Mouse (Mus musculus) midbrain, embryonic 11.5 days (tissue): Measurements from ENCODE around the gene Sos2. TPM values are rescaled to one million over a fixed set of nuclear protein-coding genes. Genes with fewer than 3 reads are reported as not detected.

Experiments used
- ATAC-seq: fragments of 200-750 bp; cut with Nextera tagmentation; 2 replicates; pipeline ENCODE4 v1.8.0; 2017; ENCODE audit warnings: moderate TSS enrichment, moderate library complexity; ENCODE audit not compliant: low FRiP score
- DNase-seq: peaks from one replicate; pipeline ENCODE4 v3.0.0; 2015; ENCODE audit warnings: low spot score; ENCODE audit errors: missing footprints
- H3K27ac ChIP-seq: fragments of 300-500 bp; sonication (generic); 2 replicates; pipeline ENCODE4 v1.5.1; 2014; ENCODE audit warnings: low read depth, low read length
- H3K27me3 ChIP-seq: fragments of 300-500 bp; sonication (generic); 2 replicates; pipeline ENCODE4 v1.6.1; 2014; ENCODE audit warnings: mild to moderate bottlenecking, low read length, moderate library complexity, mixed read lengths; ENCODE audit not compliant: control insufficient read depth, insufficient read depth
- H3K36me3 ChIP-seq: fragments of 300-500 bp; sonication (generic); 2 replicates; pipeline ENCODE4 v1.6.1; 2014; ENCODE audit warnings: mild to moderate bottlenecking, low read length, moderate library complexity, mixed read lengths; ENCODE audit not compliant: control insufficient read depth, insufficient read depth
- H3K4me1 ChIP-seq: fragments of 300-500 bp; sonication (generic); 2 replicates; pipeline ENCODE4 v1.6.1; 2014; ENCODE audit warnings: low read length; ENCODE audit not compliant: control insufficient read depth, insufficient read depth
- H3K4me2 ChIP-seq: fragments of 300-500 bp; sonication (generic); 2 replicates; pipeline ENCODE4 v1.6.1; 2014; ENCODE audit warnings: mild to moderate bottlenecking, moderate library complexity
- H3K4me3 ChIP-seq: fragments of 300-500 bp; sonication (generic); 2 replicates; pipeline ENCODE4 v1.5.1; 2014; ENCODE audit warnings: low read depth, low read length
- H3K9ac ChIP-seq: fragments of 300-500 bp; sonication (generic); 2 replicates; pipeline ENCODE4 v1.6.1; 2014; ENCODE audit warnings: low read length
- H3K9me3 ChIP-seq: fragments of 300-500 bp; sonication (generic); 2 replicates; pipeline ENCODE4 v1.6.1; 2016; ENCODE audit warnings: low read length; ENCODE audit not compliant: control insufficient read depth
- WGBS: fragments of 180-500 bp; shearing (Covaris S2); extraction: QIAGEN DNeasy Blood & Tissue Kit; methylation state at CpG from one replicate; pipeline ENCODE4 v1.1.7; 2014; 5-methylcytosine and 5-hydroxymethylcytosine counted together
- polyA plus RNA-seq: library from polyadenylated mRNA; unstranded; fragments of >200 nt; fragmentation: Nextera tagmentation; extraction: Ambion mirVana; gene quantifications from 2 replicates; pipeline ENCODE4 v1.2.1, GENCODE M21; 2014

Gene Sos2
- polyA plus RNA-seq, 1 experiment from 2014 or later = 10.5 TPM

DNA sequence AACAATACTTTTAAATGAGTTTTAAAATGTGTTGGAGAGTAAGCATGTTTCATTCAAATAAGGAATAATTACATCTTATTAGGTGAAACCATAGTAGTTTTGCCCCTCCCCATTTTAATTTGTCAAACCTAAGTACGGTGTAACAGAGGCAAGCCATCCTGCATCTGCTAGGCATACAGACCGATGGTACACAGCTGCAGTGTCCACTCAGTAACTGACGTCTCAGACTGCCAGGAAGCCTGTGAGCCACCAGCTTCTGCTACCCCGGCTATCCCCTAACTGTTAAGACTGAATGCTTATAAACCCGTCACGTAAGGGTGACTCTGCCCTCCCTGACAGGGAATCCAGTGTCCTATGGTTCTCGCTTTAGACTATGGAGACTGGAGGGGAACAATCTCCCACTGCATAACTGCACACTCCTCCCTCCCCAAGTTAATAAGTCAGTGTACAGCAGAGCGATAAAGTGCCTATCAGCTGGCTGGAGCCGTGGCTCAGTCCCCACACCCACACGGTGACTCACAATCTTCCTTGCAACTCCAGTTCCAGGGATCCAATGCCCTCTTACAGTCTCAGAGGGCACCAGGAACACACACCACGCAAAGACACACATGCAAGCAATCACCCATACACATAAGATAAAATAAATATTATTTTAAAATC is 23.3 kb upstream of the Sos2 start:
- H3K9me3 ChIP-seq = no peaks in the 10 kb centered on the region
- no peak overlapping the region for H3K9ac ChIP-seq
- no peak for ATAC-seq
- no peak for DNase-seq
- H3K4me1 ChIP-seq = no peaks in the 10 kb centered on the region
- H3K4me3 ChIP-seq = no peak overlapping the region
- no peaks in the 10 kb centered on the region for H3K27me3 ChIP-seq
- WGBS = 92% methylated on average over 11 of the region's 11 CpGs
- no peaks in the 10 kb centered on the region for H3K36me3 ChIP-seq
- no peak overlapping the region for H3K27ac ChIP-seq
- no peak overlapping the region for H3K4me2 ChIP-seq

GRCm38 (mm10) chr12:69698352-69698751 is 16.7 kb upstream of the Sos2 start:
- ATAC-seq (no peak), DNase-seq (no peak)

DNA sequence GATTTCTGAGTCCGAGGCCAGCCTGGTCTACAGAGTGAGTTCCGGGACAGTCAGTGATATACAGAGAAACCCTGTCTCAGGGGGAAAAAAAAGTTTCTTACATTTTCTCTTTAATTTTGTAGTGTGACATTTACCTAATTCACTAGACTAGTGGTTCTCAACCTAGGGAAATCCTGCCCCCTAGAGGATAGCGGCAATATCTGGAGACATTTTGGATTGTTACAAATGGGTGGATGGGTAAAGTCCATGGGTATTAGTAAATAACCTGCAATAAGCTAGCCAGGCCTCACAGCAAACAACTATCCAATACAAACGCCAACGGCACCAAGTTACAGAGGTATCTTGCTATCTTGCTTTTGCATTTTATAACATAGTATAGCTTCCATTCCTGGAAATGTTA is 15.1 kb upstream of the Sos2 start:
- no peaks in the 10 kb centered on the region for H3K36me3 ChIP-seq
- no peaks in the 10 kb centered on the region for H3K9me3 ChIP-seq
- no peak overlapping the region for H3K4me3 ChIP-seq
- DNase-seq (no peak), ATAC-seq (no peak)
- H3K27ac ChIP-seq = no peak overlapping the region
- no peak overlapping the region for H3K9ac ChIP-seq
- no peak overlapping the region for H3K4me2 ChIP-seq
- WGBS = 82% methylated on average over 5 of the region's 5 CpGs
- H3K27me3 ChIP-seq = no peaks in the 10 kb centered on the region
- no peaks in the 10 kb centered on the region for H3K4me1 ChIP-seq

More at GRCm38 (mm10) chr12:69698352-69698751, 16.7 kb upstream of the Sos2 start:
- H3K4me1 ChIP-seq = no peaks in the 10 kb centered on the region
- no peaks in the 10 kb centered on the region for H3K36me3 ChIP-seq
- no peak overlapping the region for H3K4me2 ChIP-seq
- no peak overlapping the region for H3K4me3 ChIP-seq
- H3K27ac ChIP-seq = no peak overlapping the region
- H3K27me3 ChIP-seq = no peaks in the 10 kb centered on the region
- no peak overlapping the region for H3K9ac ChIP-seq
- WGBS = 93% methylated on average over 6 of the region's 6 CpGs
- no peaks in the 10 kb centered on the region for H3K9me3 ChIP-seq

- Histone ChIP-seq H3K4me2 (no peak overlapping the region), H3K4me3 (no peak overlapping the region), H3K4me1 (no peaks in the 10 kb centered on the region), H3K36me3 (no peaks in the 10 kb centered on the region), H3K9me3 (no peaks in the 10 kb centered on the region), H3K27me3 (no peaks in the 10 kb centered on the region), H3K27ac (no peak overlapping the region), H3K9ac (no peak overlapping the region)
- 82% methylated on average over 17 of the region's 17 CpGs for WGBS
- DNase-seq (no peak), ATAC-seq (no peak)
These were observed 11.8 kb upstream of the Sos2 start for GRCm38 (mm10) chr12:69693471-69693870.

DNA sequence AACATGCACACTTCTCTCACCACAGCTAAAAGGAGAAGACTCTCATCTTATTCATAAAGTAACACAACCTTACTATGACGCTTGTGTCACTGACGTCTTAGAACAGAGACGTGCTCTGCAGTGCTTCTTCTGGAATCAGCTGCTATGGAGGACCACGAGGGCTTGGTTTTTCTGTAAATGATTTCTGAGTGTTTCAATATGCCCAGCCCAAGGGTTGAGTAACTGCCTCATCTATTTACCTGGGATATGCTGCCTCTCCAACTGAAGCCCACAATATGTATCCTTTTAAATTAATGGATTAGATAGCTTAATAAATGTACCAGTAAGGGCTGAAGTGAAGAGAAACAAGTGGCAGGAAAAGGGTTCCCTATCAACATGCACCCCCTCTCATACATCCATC is 9.1 kb upstream of the Sos2 start:
- WGBS = 95% methylated on average over 4 of the region's 4 CpGs
- H3K27ac ChIP-seq = no peak overlapping the region
- ATAC-seq = no peak
- peak; percentile 45 for DNase-seq
- H3K36me3 ChIP-seq = no peaks in the 10 kb centered on the region
- H3K27me3 ChIP-seq = no peaks in the 10 kb centered on the region
- no peaks in the 10 kb centered on the region for H3K4me1 ChIP-seq
- no peak overlapping the region for H3K4me3 ChIP-seq
- no peak overlapping the region for H3K4me2 ChIP-seq
- no peaks in the 10 kb centered on the region for H3K9me3 ChIP-seq
- H3K9ac ChIP-seq = no peak overlapping the region

GRCm38 (mm10) chr12:69689094-69689493 is 7.4 kb upstream of the Sos2 start:
- no peaks in the 10 kb centered on the region for H3K4me1 ChIP-seq
- H3K4me3 ChIP-seq = no peak overlapping the region
- H3K9me3 ChIP-seq = no peaks in the 10 kb centered on the region
- no peak overlapping the region for H3K27ac ChIP-seq
- H3K4me2 ChIP-seq = no peak overlapping the region
- DNase-seq (no peak), ATAC-seq (no peak)
- no peaks in the 10 kb centered on the region for H3K36me3 ChIP-seq
- no peaks in the 10 kb centered on the region for H3K27me3 ChIP-seq
- no peak overlapping the region for H3K9ac ChIP-seq

- DNase-seq = no peak
- Histone ChIP-seq H3K4me2 (no peak overlapping the region), H3K27ac (no peak overlapping the region), H3K4me3 (no peak overlapping the region), H3K27me3 (no peaks in the 10 kb centered on the region), H3K36me3 (no peaks in the 10 kb centered on the region), H3K9ac (no peak overlapping the region), H3K9me3 (no peaks in the 10 kb centered on the region), H3K4me1 (no peaks in the 10 kb centered on the region)
- 85% methylated on average over 2 of the region's 2 CpGs for WGBS
- no peak for ATAC-seq
These were observed 6.7 kb upstream of the Sos2 start for GRCm38 (mm10) chr12:69688368-69688767.

DNA sequence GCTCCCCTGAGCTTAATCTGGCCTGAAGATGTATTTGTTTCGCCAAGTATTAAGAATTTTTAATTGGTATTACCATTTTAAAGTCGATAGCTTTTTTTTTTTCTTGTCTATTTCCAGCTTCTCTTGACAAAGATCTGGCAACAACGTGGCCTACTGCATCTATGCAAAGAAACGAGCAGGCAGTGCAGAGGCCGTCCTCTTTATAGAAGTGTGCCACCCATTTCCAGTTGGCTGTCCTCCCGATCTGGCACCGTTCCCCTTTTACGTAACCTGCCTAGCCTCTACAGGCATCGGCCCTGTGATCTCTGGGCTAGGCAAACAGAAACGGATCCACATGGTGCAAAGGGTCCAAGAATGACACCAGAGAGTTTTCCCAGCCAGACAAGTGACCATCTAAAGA is 1.9 kb upstream of the Sos2 start:
- Histone ChIP-seq H3K27ac (no peak overlapping the region), H3K4me1 (peaks cover 14% of the 10 kb centered on the region), H3K4me3 (no peak overlapping the region), H3K9me3 (no peaks in the 10 kb centered on the region), H3K36me3 (no peaks in the 10 kb centered on the region), H3K4me2 (no peak overlapping the region), H3K27me3 (no peaks in the 10 kb centered on the region; the same call in 1 of the 2 replicates), H3K9ac (no peak overlapping the region)
- 59% methylated on average over 10 of the region's 10 CpGs for WGBS
- no peak for ATAC-seq
- peak; percentile 83 for DNase-seq

DNA sequence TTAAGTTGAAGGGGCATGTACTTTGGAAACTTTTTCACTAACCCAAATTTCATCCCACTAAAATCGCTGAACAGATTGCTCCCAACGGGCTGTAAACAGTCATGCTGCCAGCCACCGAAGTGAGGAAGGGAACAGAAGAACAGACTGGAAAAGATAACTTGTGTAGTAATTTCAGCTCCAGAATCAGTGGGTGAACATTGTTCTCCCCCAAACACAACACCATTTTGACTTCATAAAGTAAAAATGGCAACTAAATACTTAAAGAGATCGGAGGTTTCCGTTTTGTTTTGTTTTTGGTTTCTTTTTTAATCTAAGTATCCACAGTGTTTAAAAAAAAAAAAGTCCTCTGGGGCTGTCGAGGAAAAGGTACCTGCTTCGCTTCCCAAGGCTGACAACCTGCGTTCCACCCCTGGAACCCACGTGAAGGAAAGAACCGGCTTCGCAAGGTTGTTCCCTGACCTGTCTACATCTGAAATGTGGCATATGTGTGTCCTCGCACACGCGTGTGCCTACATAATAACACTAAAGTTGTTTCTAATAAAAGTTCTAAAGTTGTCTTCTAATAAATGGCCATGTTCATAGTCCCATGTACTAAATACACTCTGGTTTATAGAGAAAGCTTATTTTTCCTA is 1.3 kb upstream of the Sos2 start:
- peak overlapping the region; percentile 76 for H3K4me3 ChIP-seq
- DNase-seq = peak; percentile 92
- WGBS = 53% methylated on average over 14 of the region's 14 CpGs

More for the DNA sequence above, 1.3 kb upstream of the Sos2 start:
- H3K27me3 ChIP-seq = no peaks in the 10 kb centered on the region; the same call in 1 of the 2 replicates
- H3K4me1 ChIP-seq = peaks cover 14% of the 10 kb centered on the region
- H3K4me2 ChIP-seq = peak overlapping the region; percentile 60
- H3K9me3 ChIP-seq = no peaks in the 10 kb centered on the region
- no peak for ATAC-seq
- H3K9ac ChIP-seq = no peak overlapping the region
- no peak overlapping the region for H3K27ac ChIP-seq
- H3K36me3 ChIP-seq = no peaks in the 10 kb centered on the region
